Mouse (Mus musculus): ENCODE measurements around the gene Pla2g4c.

GRCm38 (mm10) chr7:13295256-13295655 lies 29.2 kb upstream of the Pla2g4c start:
- TF ChIP-seq CTCF (IDR thresholded peaks at IDR 0.05; ENCODE audit: low read depth) (no peak), EP300 (IDR thresholded peaks at IDR 0.05; ENCODE audit: low read depth) (no peak)

Data from liver, postnatal 0 days (tissue).